Mouse (Mus musculus): ENCODE data around the gene Mtmr10. TPM values are rescaled to one million over a fixed set of nuclear protein-coding genes. Genes with fewer than 3 reads are reported as not detected.

The Mtmr10 gene
- total RNA-seq, 1 experiment: 9.7 TPM

GRCm38 (mm10) chr7:64310756-64311155, 23.3 kb downstream of the Mtmr10 start:
- Histone ChIP-seq H3K9ac (ENCODE audit: insufficient read depth, low read depth, low read length, poor library complexity, severe bottlenecking) (no peak overlapping the region), H3K4me3 (ENCODE audit: insufficient read depth in 1 of 2, low read depth in 1 of 2, low read length in 2 of 2, poor library complexity in 1 of 2, severe bottlenecking in 1 of 2) (no peak overlapping the region), H3K36me3 (ENCODE audit: control insufficient read depth, insufficient read depth, low read length, poor library complexity, severe bottlenecking) (peaks cover under 1% of the 10 kb centered on the region; the same call in 1 of the 2 replicates), H3K27ac (ENCODE audit: insufficient read depth, low read depth, low read length, poor library complexity, severe bottlenecking) (no peak overlapping the region), H3K9me3 (ENCODE audit: control insufficient read depth, insufficient read depth, low read depth, low read length) (no peaks in the 10 kb centered on the region), H3K4me1 (ENCODE audit: control insufficient read depth in 2 of 2, insufficient read depth in 2 of 2, low read length in 2 of 2, poor library complexity in 1 of 2) (no peaks in the 10 kb centered on the region)
- in situ Hi-C loops (cut with MboI; ENCODE audit: low sequenced_read_pairs in 2 of 2, unreplicated experiment in 2 of 2): no loop called here
- TF ChIP-seq MAFK (IDR thresholded peaks at IDR 0.05; ENCODE audit: insufficient read depth, low read depth, low read length) (no peak), ZNF384 (IDR thresholded peaks at IDR 0.05; ENCODE audit: low read depth, low read length) (no peak), ZC3H11A (IDR thresholded peaks at IDR 0.05; ENCODE audit: borderline replicate concordance, low read depth, low read length) (no peak)
- no peak for DNase-seq (ENCODE audit: low read depth, low spot score)

- Histone ChIP-seq H3K9ac (ENCODE audit: insufficient read depth, low read depth, low read length, poor library complexity, severe bottlenecking) (no peak overlapping the region), H3K27ac (ENCODE audit: insufficient read depth, low read depth, low read length, poor library complexity, severe bottlenecking) (no peak overlapping the region), H3K4me3 (ENCODE audit: insufficient read depth in 1 of 2, low read depth in 1 of 2, low read length in 2 of 2, poor library complexity in 1 of 2, severe bottlenecking in 1 of 2) (no peak overlapping the region), H3K4me1 (ENCODE audit: control insufficient read depth in 2 of 2, insufficient read depth in 2 of 2, low read length in 2 of 2, poor library complexity in 1 of 2) (no peaks in the 10 kb centered on the region), H3K9me3 (ENCODE audit: control insufficient read depth, insufficient read depth, low read depth, low read length) (no peaks in the 10 kb centered on the region), H3K36me3 (ENCODE audit: control insufficient read depth, insufficient read depth, low read length, poor library complexity, severe bottlenecking) (peaks cover 2% of the 10 kb centered on the region)
- TF ChIP-seq MAFK (IDR thresholded peaks at IDR 0.05; ENCODE audit: insufficient read depth, low read depth, low read length): no peak
- TF ChIP-seq ZNF384 (IDR thresholded peaks at IDR 0.05; ENCODE audit: low read depth, low read length): no peak
- no peak for TF ChIP-seq CHD2 (IDR thresholded peaks at IDR 0.05; ENCODE audit: low read depth, low read length)
- TF ChIP-seq ZC3H11A (IDR thresholded peaks at IDR 0.05; ENCODE audit: borderline replicate concordance, low read depth, low read length): no peak
- in situ Hi-C loops (cut with MboI; ENCODE audit: low sequenced_read_pairs in 2 of 2, unreplicated experiment in 2 of 2): no loop called here
- DNase-seq (ENCODE audit: low read depth, low spot score): no peak
Measured at GRCm38 (mm10) chr7:64312811-64313210, 25.4 kb downstream of the Mtmr10 start.

- Histone ChIP-seq H3K27ac (ENCODE audit: insufficient read depth, low read depth, low read length, poor library complexity, severe bottlenecking) (no peak overlapping the region), H3K4me1 (ENCODE audit: control insufficient read depth in 2 of 2, insufficient read depth in 2 of 2, low read length in 2 of 2, poor library complexity in 1 of 2) (no peaks in the 10 kb centered on the region), H3K36me3 (ENCODE audit: control insufficient read depth, insufficient read depth, low read length, poor library complexity, severe bottlenecking) (no peaks in the 10 kb centered on the region; the same call in none of the 2 replicates), H3K9me3 (ENCODE audit: control insufficient read depth, insufficient read depth, low read depth, low read length) (no peaks in the 10 kb centered on the region), H3K9ac (ENCODE audit: insufficient read depth, low read depth, low read length, poor library complexity, severe bottlenecking) (no peak overlapping the region), H3K4me3 (ENCODE audit: insufficient read depth in 1 of 2, low read depth in 1 of 2, low read length in 2 of 2, poor library complexity in 1 of 2, severe bottlenecking in 1 of 2) (no peak overlapping the region)
- DNase-seq (ENCODE audit: low read depth, low spot score): no peak
- in situ Hi-C loops (cut with MboI; ENCODE audit: low sequenced_read_pairs in 2 of 2, unreplicated experiment in 2 of 2): no loop called here
- TF ChIP-seq CHD2 (IDR thresholded peaks at IDR 0.05; ENCODE audit: low read depth, low read length) (no peak), ZNF384 (IDR thresholded peaks at IDR 0.05; ENCODE audit: low read depth, low read length) (no peak), ZC3H11A (IDR thresholded peaks at IDR 0.05; ENCODE audit: borderline replicate concordance, low read depth, low read length) (no peak), MAFK (IDR thresholded peaks at IDR 0.05; ENCODE audit: insufficient read depth, low read depth, low read length) (no peak), HCFC1 (IDR thresholded peaks at IDR 0.05; ENCODE audit: borderline replicate concordance, insufficient read depth, low read length) (no peak)
Measured at GRCm38 (mm10) chr7:64321125-64321524, 33.7 kb downstream of the Mtmr10 start.

- Histone ChIP-seq H3K27ac (ENCODE audit: insufficient read depth, low read depth, low read length, poor library complexity, severe bottlenecking) (no peak overlapping the region), H3K4me1 (ENCODE audit: control insufficient read depth in 2 of 2, insufficient read depth in 2 of 2, low read length in 2 of 2, poor library complexity in 1 of 2) (no peaks in the 10 kb centered on the region), H3K36me3 (ENCODE audit: control insufficient read depth, insufficient read depth, low read length, poor library complexity, severe bottlenecking) (no peaks in the 10 kb centered on the region; the same call in 1 of the 2 replicates), H3K9me3 (ENCODE audit: control insufficient read depth, insufficient read depth, low read depth, low read length) (no peaks in the 10 kb centered on the region), H3K9ac (ENCODE audit: insufficient read depth, low read depth, low read length, poor library complexity, severe bottlenecking) (no peak overlapping the region), H3K4me3 (ENCODE audit: insufficient read depth in 1 of 2, low read depth in 1 of 2, low read length in 2 of 2, poor library complexity in 1 of 2, severe bottlenecking in 1 of 2) (no peak overlapping the region)
- TF ChIP-seq HCFC1 (IDR thresholded peaks at IDR 0.05; ENCODE audit: borderline replicate concordance, insufficient read depth, low read length) (no peak), ZC3H11A (IDR thresholded peaks at IDR 0.05; ENCODE audit: borderline replicate concordance, low read depth, low read length) (no peak), MAFK (IDR thresholded peaks at IDR 0.05; ENCODE audit: insufficient read depth, low read depth, low read length) (no peak), CHD2 (IDR thresholded peaks at IDR 0.05; ENCODE audit: low read depth, low read length) (no peak), ZNF384 (IDR thresholded peaks at IDR 0.05; ENCODE audit: low read depth, low read length) (no peak)
- no peak for DNase-seq (ENCODE audit: low read depth, low spot score)
- in situ Hi-C loops (cut with MboI; ENCODE audit: low sequenced_read_pairs in 2 of 2, unreplicated experiment in 2 of 2): no loop called here
Measured at GRCm38 (mm10) chr7:64321658-64322057, 34.2 kb downstream of the Mtmr10 start.

- Histone ChIP-seq H3K4me3 (ENCODE audit: insufficient read depth in 1 of 2, low read depth in 1 of 2, low read length in 2 of 2, poor library complexity in 1 of 2, severe bottlenecking in 1 of 2) (no peak overlapping the region), H3K4me1 (ENCODE audit: control insufficient read depth in 2 of 2, insufficient read depth in 2 of 2, low read length in 2 of 2, poor library complexity in 1 of 2) (peaks cover 0 to 3% of the 10 kb centered on the region in 2 experiments; a peak in 1 of 4 replicates), H3K9me3 (ENCODE audit: control insufficient read depth, insufficient read depth, low read depth, low read length) (no peaks in the 10 kb centered on the region), H3K9ac (ENCODE audit: insufficient read depth, low read depth, low read length, poor library complexity, severe bottlenecking) (no peak overlapping the region), H3K27ac (ENCODE audit: insufficient read depth, low read depth, low read length, poor library complexity, severe bottlenecking) (no peak overlapping the region), H3K36me3 (ENCODE audit: control insufficient read depth, insufficient read depth, low read length, poor library complexity, severe bottlenecking) (no peaks in the 10 kb centered on the region)
- in situ Hi-C loops (cut with MboI; ENCODE audit: low sequenced_read_pairs in 2 of 2, unreplicated experiment in 2 of 2): no loop called here
- peak; percentile 65 for DNase-seq (ENCODE audit: low read depth, low spot score)
- TF ChIP-seq ZC3H11A (IDR thresholded peaks at IDR 0.05; ENCODE audit: borderline replicate concordance, low read depth, low read length) (peak; percentile 29; the same call in 1 of the 2 replicates), HCFC1 (IDR thresholded peaks at IDR 0.05; ENCODE audit: borderline replicate concordance, insufficient read depth, low read length) (no peak), MAFK (IDR thresholded peaks at IDR 0.05; ENCODE audit: insufficient read depth, low read depth, low read length) (no peak)
Measured at GRCm38 (mm10) chr7:64326892-64327291, 39.4 kb downstream of the Mtmr10 start.

All from ES-E14 (cell line).